Mouse (Mus musculus): ENCODE measurements around the gene C730034F03Rik.

DNA sequence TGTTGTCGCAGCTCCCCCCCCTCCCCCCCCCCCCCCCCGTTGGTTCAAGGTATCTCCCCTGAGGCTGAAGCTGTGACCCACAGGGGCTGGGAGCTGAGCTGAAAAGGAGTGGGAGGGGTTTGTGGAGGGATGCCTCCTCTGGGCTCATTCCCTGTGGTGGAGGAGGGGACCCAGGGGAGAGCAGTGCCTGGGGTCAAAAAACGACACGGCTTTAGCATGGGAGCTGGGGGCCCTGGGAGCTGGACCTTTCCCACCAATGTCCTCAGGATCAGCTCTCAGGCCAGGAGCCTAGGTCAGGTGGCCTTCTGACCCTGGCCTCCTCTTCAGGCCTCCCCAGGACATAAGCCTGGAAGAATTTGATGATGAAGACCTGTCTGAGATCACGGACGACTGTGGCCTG lies 25.5 kb downstream of the C730034F03Rik start:
- TF ChIP-seq GATA1 (IDR thresholded peaks at IDR 0.05; ENCODE audit: low read length) (no peak), TAL1 (IDR thresholded peaks at IDR 0.05; ENCODE audit: low read length) (no peak)

All from erythroblast, embryonic 14.5 days (primary cell).